Mouse (Mus musculus): ENCODE results near the gene Arl6ip4. TPM values are rescaled to one million over a fixed set of nuclear protein-coding genes. Genes with fewer than 3 reads are reported as not detected.

Arl6ip4 gene
- total and polyA plus RNA-seq, 3 experiments = 57.8 to 128 TPM; not detected in 1

GRCm38 (mm10) chr5:124155943-124156342 lies 40.1 kb downstream of the Arl6ip4 start:
- no peak for DNase-seq (ENCODE audit: low read depth, low spot score)
- TF ChIP-seq MAZ (IDR thresholded peaks at IDR 0.05; ENCODE audit: low read depth, low read length) = no peak
- TF ChIP-seq ZKSCAN1 (IDR thresholded peaks at IDR 0.05; ENCODE audit: low read depth, low read length) = no peak
- TF ChIP-seq ELF1 (IDR thresholded peaks at IDR 0.05; ENCODE audit: low read depth, low read length) = no peak
- no peak for TF ChIP-seq E2F4 (IDR thresholded peaks at IDR 0.05; ENCODE audit: borderline replicate concordance, low read depth, low read length)
- TF ChIP-seq MAX (IDR thresholded peaks at IDR 0.05; ENCODE audit: low read length) = no peak
- no peak for TF ChIP-seq UBTF (IDR thresholded peaks at IDR 0.05; ENCODE audit: borderline replicate concordance, insufficient read depth, low read depth, low read length)
- TF ChIP-seq ZC3H11A (IDR thresholded peaks at IDR 0.05; ENCODE audit: low read depth, low read length) = no peak
- no peak for TF ChIP-seq MXI1 (IDR thresholded peaks at IDR 0.05; ENCODE audit: low read depth, low read length)
- TF ChIP-seq ZNF384 (IDR thresholded peaks at IDR 0.05; ENCODE audit: low read depth, low read length) = no peak
- TF ChIP-seq BHLHE40 (IDR thresholded peaks at IDR 0.05; ENCODE audit: borderline replicate concordance, low read depth, low read length) = no peak
- no peak for TF ChIP-seq SMC3 (IDR thresholded peaks at IDR 0.05; ENCODE audit: low read depth, low read length)
- TF ChIP-seq TCF12 (IDR thresholded peaks at IDR 0.05; ENCODE audit: low read depth, low read length) = no peak
- no peak for TF ChIP-seq GABPA (IDR thresholded peaks at IDR 0.05; ENCODE audit: low read depth, low read length)
- TF ChIP-seq ZMIZ1 (IDR thresholded peaks at IDR 0.05; ENCODE audit: low read depth, low read length) = no peak
- no peak for TF ChIP-seq EP300 (IDR thresholded peaks at IDR 0.05; ENCODE audit: low read depth in 1 of 2, low read length in 2 of 2)
- Histone ChIP-seq H3K9ac (ENCODE audit: control insufficient read depth, low read depth, low read length, poor library complexity, severe bottlenecking) (no peak overlapping the region), H3K4me1 (ENCODE audit: control insufficient read depth in 1 of 2, insufficient read depth in 2 of 2, low read length in 2 of 2) (no peaks in the 10 kb centered on the region), H3K27me3 (ENCODE audit: control insufficient read depth in 1 of 2, insufficient read depth in 2 of 2, low read length in 2 of 2) (no peaks in the 10 kb centered on the region), H3K4me3 (ENCODE audit: control insufficient read depth in 1 of 2, insufficient read depth in 1 of 2, low read depth in 2 of 2, low read length in 2 of 2) (no peak overlapping the region), H3K79me2 (ENCODE audit: control insufficient read depth, insufficient read depth, low read length, poor library complexity) (no peaks in the 10 kb centered on the region), H3K9me3 (replicated peaks; ENCODE audit: insufficient read depth, low read length) (no peaks in the 10 kb centered on the region), H3K36me3 (ENCODE audit: control insufficient read depth in 1 of 2, insufficient read depth in 2 of 2, low read length in 2 of 2) (no peaks in the 10 kb centered on the region), H3K27ac (ENCODE audit: control insufficient read depth, low read depth, low read length) (no peak overlapping the region)

DNA sequence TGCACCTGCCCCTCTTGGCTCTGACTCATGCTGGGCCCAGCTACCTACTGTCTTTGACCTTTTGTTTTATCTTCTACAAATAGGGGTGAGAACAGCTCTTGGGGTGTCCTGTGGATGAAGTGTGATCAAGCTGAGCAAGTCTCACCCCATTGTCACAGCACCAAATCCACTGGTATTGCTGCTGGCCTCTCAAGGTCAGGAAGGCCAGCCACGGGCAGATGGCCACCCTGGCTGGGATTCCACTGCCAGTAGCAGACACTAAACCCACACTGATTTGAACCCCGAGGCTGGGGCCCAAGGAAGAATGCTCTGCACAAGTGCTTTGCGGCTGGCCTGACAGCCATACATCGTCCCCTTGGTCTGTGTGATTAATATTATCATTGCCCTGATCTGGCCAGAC lies 42.4 kb downstream of the Arl6ip4 start:
- H3K27ac ChIP-seq (ENCODE audit: control insufficient read depth, low read depth, low read length) = no peak overlapping the region
- no peaks in the 10 kb centered on the region for H3K36me3 ChIP-seq (ENCODE audit: control insufficient read depth in 1 of 2, insufficient read depth in 2 of 2, low read length in 2 of 2)
- H3K79me2 ChIP-seq (ENCODE audit: control insufficient read depth, insufficient read depth, low read length, poor library complexity) = no peaks in the 10 kb centered on the region
- H3K4me3 ChIP-seq (ENCODE audit: control insufficient read depth in 1 of 2, insufficient read depth in 1 of 2, low read depth in 2 of 2, low read length in 2 of 2) = no peak overlapping the region
- no peaks in the 10 kb centered on the region for H3K4me1 ChIP-seq (ENCODE audit: control insufficient read depth in 1 of 2, insufficient read depth in 2 of 2, low read length in 2 of 2)
- no peaks in the 10 kb centered on the region for H3K9me3 ChIP-seq (replicated peaks; ENCODE audit: insufficient read depth, low read length)
- no peak overlapping the region for H3K9ac ChIP-seq (ENCODE audit: control insufficient read depth, low read depth, low read length, poor library complexity, severe bottlenecking)
- H3K27me3 ChIP-seq (ENCODE audit: control insufficient read depth in 1 of 2, insufficient read depth in 2 of 2, low read length in 2 of 2) = no peaks in the 10 kb centered on the region
- TF ChIP-seq ZKSCAN1 (IDR thresholded peaks at IDR 0.05; ENCODE audit: low read depth, low read length) (no peak), UBTF (IDR thresholded peaks at IDR 0.05; ENCODE audit: borderline replicate concordance, insufficient read depth, low read depth, low read length) (no peak), SIN3A (IDR thresholded peaks at IDR 0.05; ENCODE audit: low read length) (no peak), MYC (IDR thresholded peaks at IDR 0.05; ENCODE audit: low read depth, low read length) (no peak), MAZ (IDR thresholded peaks at IDR 0.05; ENCODE audit: low read depth, low read length) (no peak), POLR2AphosphoS5 (IDR thresholded peaks at IDR 0.05; ENCODE audit: borderline replicate concordance, low read depth, low read length) (no peak), USF2 (IDR thresholded peaks at IDR 0.05; ENCODE audit: borderline replicate concordance in 1 of 2, insufficient read depth in 1 of 2, low read depth in 1 of 2, low read length in 2 of 2) (no peak), BHLHE40 (IDR thresholded peaks at IDR 0.05; ENCODE audit: borderline replicate concordance, low read depth, low read length) (no peak), GATA1 (IDR thresholded peaks at IDR 0.05; ENCODE audit: low read depth, low read length) (no peak), ELF1 (IDR thresholded peaks at IDR 0.05; ENCODE audit: low read depth, low read length) (no peak), MAFK (IDR thresholded peaks at IDR 0.05; ENCODE audit: borderline replicate concordance, low read depth, low read length) (no peak), CHD1 (IDR thresholded peaks at IDR 0.05; ENCODE audit: low read depth, low read length) (no peak), MAX (IDR thresholded peaks at IDR 0.05; ENCODE audit: low read length) (no peak), NRF1 (IDR thresholded peaks at IDR 0.05; ENCODE audit: insufficient read depth, low read depth, low read length, poor library complexity, severe bottlenecking) (no peak), TBP (IDR thresholded peaks at IDR 0.05; ENCODE audit: low read depth, low read length) (no peak), POLR2AphosphoS2 (IDR thresholded peaks at IDR 0.05; ENCODE audit: low read length) (no peak), KAT2A (conservative IDR thresholded peaks at IDR 0.05; ENCODE audit: low read depth, low read length) (no peak)
- DNase-seq (ENCODE audit: low read depth, low spot score) = no peak

All from MEL (cell line).